Comparison of ENCODE assay signal across 9 mouse cellular contexts in genomic region chr16:50374611-50375010, GRCm38 (mm10). TPM values are rescaled to one million over a fixed set of nuclear protein-coding genes. Genes with fewer than 3 reads are reported as not detected.
DNase-seq lines count a peak whose midpoint lies in the region; ATAC-seq and TF ChIP-seq lines count a peak whose summit lies in the region.
"Had no signal": no experiment of that assay in that cellular context is flagged by ENCODE, and none has a peak within 500 bp of the region (broad histone marks: within the 10 kb centered on the region; RNA-seq: fewer than 3 reads in every experiment).

No protein-coding gene starts in this region.

- no peaks in the 10 kb centered on the region; the same call in 1 of the 2 replicates for H3K4me1 ChIP-seq in heart, postnatal 0 days (ENCODE audit: control insufficient read depth, insufficient read depth)
- H3K4me1 ChIP-seq in hindbrain, embryonic 16.5 days (ENCODE audit: control insufficient read depth, insufficient read depth, low read depth, low read length): no peaks in the 10 kb centered on the region
- H3K4me1 ChIP-seq: neural tube, embryonic 13.5 days had no signal

- no peak for DNase-seq in heart, postnatal 0 days (ENCODE audit: low spot score)
- no peak for DNase-seq in heart, adult 11 months
- DNase-seq in 3T3-L1 (ENCODE audit: low read depth, low spot score): peak; percentile 67
- peak; percentile 63 for DNase-seq in ES-CJ7 (ENCODE audit: low read depth, low spot score)
- DNase-seq in yolk sac, embryonic 10.5 days (ENCODE audit: low spot score): no peak

- no peak overlapping the region for H3K9ac ChIP-seq in heart, postnatal 0 days (replicated peaks; ENCODE audit: low read depth, low read length)
- no peak overlapping the region for H3K9ac ChIP-seq in hindbrain, embryonic 16.5 days (ENCODE audit: low read depth, low read length)
- H3K9ac ChIP-seq: neural tube, embryonic 13.5 days had no signal

- no peak overlapping the region for H3K4me3 ChIP-seq in heart, postnatal 0 days (ENCODE audit: low read depth, low read length)
- no peak overlapping the region for H3K4me3 ChIP-seq in hindbrain, embryonic 16.5 days (ENCODE audit: low read length)
- H3K4me3 ChIP-seq: neural tube, embryonic 13.5 days had no signal

- no peaks in the 10 kb centered on the region; the same call in 1 of the 2 replicates for H3K9me3 ChIP-seq in heart, postnatal 0 days (replicated peaks; ENCODE audit: control insufficient read depth, low read length)
- H3K9me3 ChIP-seq in hindbrain, embryonic 16.5 days (ENCODE audit: control insufficient read depth, low read length): no peaks in the 10 kb centered on the region
- H3K9me3 ChIP-seq: neural tube, embryonic 13.5 days had no signal

- no peaks in the 10 kb centered on the region for H3K27me3 ChIP-seq in heart, postnatal 0 days (ENCODE audit: control insufficient read depth, insufficient read depth, low read length)
- no peaks in the 10 kb centered on the region for H3K27me3 ChIP-seq in hindbrain, embryonic 16.5 days (replicated peaks; ENCODE audit: control insufficient read depth, insufficient read depth, low read length)

- H3K27ac ChIP-seq in heart, postnatal 0 days (ENCODE audit: low read depth): no peak overlapping the region
- H3K27ac ChIP-seq in hindbrain, embryonic 16.5 days (ENCODE audit: low read depth, low read length): no peak overlapping the region
- H3K27ac ChIP-seq: neural tube, embryonic 13.5 days had no signal

- TF ChIP-seq CTCF in heart, postnatal 0 days (IDR thresholded peaks at IDR 0.05; ENCODE audit: low read depth): peak; percentile 57

- TF ChIP-seq EP300 in heart, postnatal 0 days (IDR thresholded peaks at IDR 0.05; ENCODE audit: low read depth): no peak

- no peaks in the 10 kb centered on the region for H3K36me3 ChIP-seq in heart, postnatal 0 days (replicated peaks; ENCODE audit: control insufficient read depth, insufficient read depth, low read length)
- H3K36me3 ChIP-seq in hindbrain, embryonic 16.5 days (ENCODE audit: control insufficient read depth, insufficient read depth, low read length): no peaks in the 10 kb centered on the region
- H3K36me3 ChIP-seq: neural tube, embryonic 13.5 days had no signal

- H3K4me2 ChIP-seq in heart, postnatal 0 days (ENCODE audit: low read depth, low read length): no peak overlapping the region
- H3K4me2 ChIP-seq in hindbrain, embryonic 16.5 days (ENCODE audit: low read length): no peak overlapping the region
- H3K4me2 ChIP-seq: neural tube, embryonic 13.5 days had no signal

- WGBS in heart, postnatal 0 days: 92% methylated on average over 3 of the region's 3 CpGs
- WGBS in hindbrain, embryonic 16.5 days: 89% methylated on average over 3 of the region's 3 CpGs

- ATAC-seq in heart, postnatal 0 days (ENCODE audit: insufficient read depth, low read depth): no peak
- ATAC-seq in erythroblast, adult 5-6 weeks (replicated peaks; ENCODE audit: low FRiP score, poor library complexity, severe bottlenecking): 0 out of 2 replicates have a peak, but pooled peaks have one; percentile 62
- peak; percentile 75 for ATAC-seq in megakaryocyte progenitor cell, adult 5-6 weeks (replicated peaks; ENCODE audit: poor library complexity)
- ATAC-seq in hindbrain, embryonic 16.5 days: no peak

RNA-seq across cellular contexts. Expression of gene Bbx, which starts 57.6 kb away (rescaled TPM):
- total RNA-seq in heart, postnatal 0 days (2014; rRNA removed; ENCODE audit: low replicate concordance): 15.7 and 17.4 TPM in 2 replicates
- 20.0 and 20.3 TPM in 2 replicates for polyA plus RNA-seq in heart, postnatal 0 days (2015; fragmentation: Nextera tagmentation; extraction: Ambion mirVana)
- 4.6 and 5.2 TPM in 2 replicates for total RNA-seq in erythroblast, adult 5-6 weeks (2015; ENCODE audit: low replicate concordance)
- 5.3 and 6.1 TPM in 2 replicates for total RNA-seq in erythroblast, adult 5-6 weeks (2017; ENCODE audit: low replicate concordance)
- total RNA-seq in megakaryocyte progenitor cell, adult 5-6 weeks (2015): 22.9 and 27.6 TPM in 2 replicates
- total RNA-seq in megakaryocyte progenitor cell, adult 5-6 weeks (2017): 20.9 and 33.1 TPM in 2 replicates
- 20.2 and 20.3 TPM in 2 replicates for polyA plus RNA-seq in hindbrain, embryonic 16.5 days (2015; fragmentation: Nextera tagmentation; extraction: Ambion mirVana)

Comparison
In these comparisons a context has a peak if more than half of its experiments do, and no peak if none do; other contexts are left out.
1. ATAC-seq: peak in erythroblast, adult 5-6 weeks (single experiment) and megakaryocyte progenitor cell, adult 5-6 weeks (single experiment); none in heart, postnatal 0 days (single experiment) and hindbrain, embryonic 16.5 days (single experiment).
2. DNase-seq: peak in 3T3-L1 (single experiment) and ES-CJ7 (single experiment); none in heart, postnatal 0 days (single experiment), heart, adult 11 months (single experiment) and yolk sac, embryonic 10.5 days (single experiment).